10 mouse cellular contexts compared by ENCODE assay signal in the genomic region with DNA sequence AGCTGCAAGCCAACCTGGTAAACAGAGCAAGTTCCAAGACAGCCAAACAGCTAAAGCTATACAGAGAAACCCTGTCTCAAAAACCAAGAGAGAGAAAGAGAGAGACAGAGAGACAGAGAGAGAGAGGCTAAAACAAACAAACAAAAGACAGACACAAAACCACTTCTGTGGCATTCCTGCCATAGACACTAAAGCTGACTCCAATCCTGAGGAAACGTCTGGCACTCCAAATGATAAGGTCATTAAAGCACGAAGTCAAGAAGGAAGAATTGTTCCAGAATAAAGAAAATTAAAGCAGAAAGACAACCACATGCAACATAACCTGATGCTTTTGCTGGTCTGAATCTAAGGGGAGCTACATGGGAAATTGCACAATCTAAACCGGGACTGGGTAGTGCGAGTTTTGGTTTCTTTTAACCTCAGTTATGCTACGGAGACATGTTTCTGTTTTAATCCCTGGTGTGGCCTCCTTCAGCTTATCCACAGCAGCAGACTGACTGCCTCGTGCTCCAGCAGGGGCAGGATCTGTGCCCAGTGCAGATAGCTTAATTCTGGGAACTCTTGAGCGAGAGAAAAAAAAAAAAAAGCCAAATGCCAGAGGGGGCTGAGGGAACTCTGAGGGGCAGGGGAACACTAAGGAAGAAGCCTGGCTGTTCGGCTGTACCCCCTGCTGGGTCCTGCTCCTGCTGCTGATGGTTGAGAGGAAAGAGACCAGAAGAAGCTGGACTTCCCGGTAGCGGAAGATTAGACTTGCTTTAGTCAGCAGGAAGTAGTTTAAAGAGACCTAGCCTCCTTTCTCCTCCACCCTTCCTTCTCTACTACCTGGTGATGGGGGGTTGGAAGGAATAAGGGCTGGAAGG. TPM values are rescaled to one million over a fixed set of nuclear protein-coding genes. Genes with fewer than 3 reads are reported as not detected.
DNase-seq lines count a peak whose midpoint lies in the region; ATAC-seq lines count a peak whose summit lies in the region.
"Had no signal": no experiment of that assay in that cellular context is flagged by ENCODE, and none has a peak within 500 bp of the region (broad histone marks: within the 10 kb centered on the region; RNA-seq: fewer than 3 reads in every experiment).

No protein-coding gene starts in this region.

- H3K9me3 ChIP-seq in lung, embryonic 15.5 days, result no peaks in the 10 kb centered on the region
- H3K9me3 ChIP-seq in heart, embryonic 13.5 days, result no peaks in the 10 kb centered on the region

- H3K4me1 ChIP-seq in lung, embryonic 15.5 days, result no peaks in the 10 kb centered on the region
- H3K4me1 ChIP-seq in brown adipose tissue, adult 24 weeks (ENCODE audit: control insufficient read depth, insufficient read depth, insufficient read length, low read length), result no peaks in the 10 kb centered on the region
- peaks cover 33% of the 10 kb centered on the region for H3K4me1 ChIP-seq in heart, embryonic 13.5 days

- H3K4me2 ChIP-seq in lung, embryonic 15.5 days, result no peak overlapping the region
- H3K4me2 ChIP-seq in heart, embryonic 13.5 days, result peak overlapping the region; percentile 59

- no peak overlapping the region for H3K9ac ChIP-seq in lung, embryonic 15.5 days
- H3K9ac ChIP-seq in heart, embryonic 13.5 days, result peak overlapping the region; percentile 57

- 45% methylated on average over 10 of the region's 10 CpGs for WGBS in lung, embryonic 15.5 days
- WGBS in heart, embryonic 13.5 days, result 7% methylated on average over 10 of the region's 10 CpGs
- 2% methylated on average over 10 of the region's 10 CpGs for WGBS in macrophage (ENCODE audit: missing documents)

- no peaks in the 10 kb centered on the region for H3K36me3 ChIP-seq in lung, embryonic 15.5 days
- H3K36me3 ChIP-seq in heart, embryonic 13.5 days, result peaks cover 29% of the 10 kb centered on the region
- peaks cover 28% of the 10 kb centered on the region for H3K36me3 ChIP-seq in macrophage (ENCODE audit: inconsistent target)

- DNase-seq in lung, postnatal 10 days, result no peak
- DNase-seq in natural killer cell, adult 2 months (ENCODE audit: low spot score in 2 of 2), result no peak
- DNase-seq in adrenal gland, adult 2 months, result no peak
- no peak for DNase-seq in layer of hippocampus, postnatal 36 days
- DNase-seq: right cerebral cortex, adult 18-20 months; thymus, postnatal 25 days had no signal

- no peak overlapping the region for H3K4me3 ChIP-seq in lung, embryonic 15.5 days
- no peak overlapping the region for H3K4me3 ChIP-seq in brown adipose tissue, adult 24 weeks (ENCODE audit: insufficient read depth, low read depth, low read length)
- H3K4me3 ChIP-seq in heart, embryonic 13.5 days, result peak overlapping the region; percentile 12
- H3K4me3 ChIP-seq in macrophage (ENCODE audit: inconsistent target), result peak overlapping the region; percentile 30

- peak overlapping the region; percentile 13; the same call in 1 of the 2 replicates for H3K27ac ChIP-seq in lung, embryonic 15.5 days
- peak overlapping the region; percentile 10 for H3K27ac ChIP-seq in brown adipose tissue, adult 24 weeks (replicated peaks; ENCODE audit: low read depth, low read length)
- H3K27ac ChIP-seq in heart, embryonic 13.5 days (replicated peaks), result peak overlapping the region; percentile 80
- H3K27ac ChIP-seq in macrophage, result peak overlapping the region; percentile 95

- H3K27me3 ChIP-seq in lung, embryonic 15.5 days, result no peaks in the 10 kb centered on the region
- no peaks in the 10 kb centered on the region for H3K27me3 ChIP-seq in heart, embryonic 13.5 days (replicated peaks)

- peaks cover 68% of the 10 kb centered on the region for H3K79me2 ChIP-seq in macrophage (ENCODE audit: inconsistent target)

- ATAC-seq in lung, embryonic 15.5 days (ENCODE audit: borderline replicate concordance, extremely low read depth, low FRiP score, low TSS enrichment), result no peak
- ATAC-seq in heart, embryonic 13.5 days (ENCODE audit: extremely low read depth, insufficient number of reproducible peaks, low FRiP score, low TSS enrichment), result no peak

RNA-seq across cellular contexts. Expression of gene Atf6, which starts 21.9 kb away (rescaled TPM):
- polyA plus RNA-seq in lung, embryonic 15.5 days (2015; fragmentation: Nextera tagmentation; extraction: Ambion mirVana), result 9.1 and 10.1 TPM in 2 replicates
- polyA plus RNA-seq in brown adipose tissue, adult 24 weeks (2012; ENCODE audit: insufficient read depth, insufficient read length, missing spikeins), result 11.1 and 14.5 TPM in 2 replicates
- polyA plus RNA-seq in heart, embryonic 13.5 days (2015; fragmentation: Nextera tagmentation; extraction: Ambion mirVana), result 10.1 TPM in 2 replicates
- total RNA-seq in macrophage (2018; cell fraction: chromatin; rRNA removed), result 100 to 1,000 TPM in 7 of 26 experiments, 10 to 100 TPM in 19; 32.2 to 113 (median 88.3) TPM
- 10 to 100 TPM; 39.2 to 72.1 (median 54.7) TPM for total RNA-seq in macrophage (2018; cell fraction: cytosol; rRNA removed)
- total RNA-seq in macrophage (2018; cell fraction: nucleus; rRNA removed), result 100 to 1,000 TPM in 6 of 26 experiments, 10 to 100 TPM in 20; 48.1 to 130 (median 83.2) TPM
- 41.4 to 56.5 TPM (median 54.4 TPM) in 3 replicates for polyA plus RNA-seq in macrophage (2018)
- 10 to 100 TPM; 33.3 to 33.5 TPM for total RNA-seq in adrenal gland, adult 2 months (2021)
- polyA plus RNA-seq in adrenal gland, adult 2 months (2012; rRNA removed), result 8.1 and 11.8 TPM in 2 replicates
- 10 to 100 TPM; 48.7 to 50.9 TPM for total RNA-seq in layer of hippocampus, postnatal 36 days (2021)

RNA-seq across cellular contexts. Expression of gene Gm26620, which starts 39.2 kb away (rescaled TPM):
- polyA plus RNA-seq in lung, embryonic 15.5 days (2015; fragmentation: Nextera tagmentation; extraction: Ambion mirVana), result 0.20 and 0.79 TPM in 2 replicates
- polyA plus RNA-seq in brown adipose tissue, adult 24 weeks (2012; ENCODE audit: insufficient read depth, insufficient read length, missing spikeins), result not detected in 2 replicates
- polyA plus RNA-seq in heart, embryonic 13.5 days (2015; fragmentation: Nextera tagmentation; extraction: Ambion mirVana), result 0.48 and 0.76 TPM in 2 replicates
- 1 to 10 TPM in 9 of 26 experiments, not detected in 17; 1.3 to 2.3 (median 1.5) TPM for total RNA-seq in macrophage (2018; cell fraction: chromatin; rRNA removed)
- total RNA-seq in macrophage (2018; cell fraction: cytosol; rRNA removed), result 1 to 10 TPM in 2 of 26 experiments, under 1 TPM in 24; 0.21 to 1.2 (median 0.51) TPM
- 1 to 10 TPM in 7 of 26 experiments, under 1 TPM in 7, not detected in 12; 0.59 to 2.0 (median 1.1) TPM for total RNA-seq in macrophage (2018; cell fraction: nucleus; rRNA removed)
- polyA plus RNA-seq in macrophage (2018), result 0.43 to 0.62 TPM (median 0.55 TPM) in 3 replicates
- total RNA-seq in adrenal gland, adult 2 months (2021), result under 1 TPM; 0.62 to 0.72 TPM
- polyA plus RNA-seq in adrenal gland, adult 2 months (2012; rRNA removed), result 4.5 and 5.1 TPM in 2 replicates
- total RNA-seq in layer of hippocampus, postnatal 36 days (2021), result under 1 TPM; 0.48 to 0.60 TPM

RNA-seq across cellular contexts. Expression of gene Dusp12, which starts 39.7 kb away (rescaled TPM):
- polyA plus RNA-seq in lung, embryonic 15.5 days (2015; fragmentation: Nextera tagmentation; extraction: Ambion mirVana), result 34.1 and 37.0 TPM in 2 replicates
- polyA plus RNA-seq in brown adipose tissue, adult 24 weeks (2012; ENCODE audit: insufficient read depth, insufficient read length, missing spikeins), result 6.1 and 12.9 TPM in 2 replicates
- 24.9 and 30.1 TPM in 2 replicates for polyA plus RNA-seq in heart, embryonic 13.5 days (2015; fragmentation: Nextera tagmentation; extraction: Ambion mirVana)
- 10 to 100 TPM in 17 of 26 experiments, 1 to 10 TPM in 9; 3.0 to 37.0 (median 17.2) TPM for total RNA-seq in macrophage (2018; cell fraction: chromatin; rRNA removed)
- total RNA-seq in macrophage (2018; cell fraction: cytosol; rRNA removed), result 10 to 100 TPM in 17 of 26 experiments, 1 to 10 TPM in 9; 6.9 to 18.6 (median 12.3) TPM
- total RNA-seq in macrophage (2018; cell fraction: nucleus; rRNA removed), result 10 to 100 TPM in 12 of 26 experiments, 1 to 10 TPM in 14; 3.2 to 29.1 (median 9.8) TPM
- 9.6 to 14.7 TPM (median 12.1 TPM) in 3 replicates for polyA plus RNA-seq in macrophage (2018)
- total RNA-seq in adrenal gland, adult 2 months (2021), result 10 to 100 TPM; 12.9 to 20.6 TPM
- polyA plus RNA-seq in adrenal gland, adult 2 months (2012; rRNA removed), result 12.4 and 13.5 TPM in 2 replicates
- 10 to 100 TPM; 14.8 to 15.6 TPM for total RNA-seq in layer of hippocampus, postnatal 36 days (2021)

Comparison
In these comparisons a context has a peak if more than half of its experiments do, and no peak if none do; other contexts are left out.
1. H3K27ac ChIP-seq: peak in every context shown above with its lines; median percentile 95 in macrophage; 80 in heart, embryonic 13.5 days; 13 in lung, embryonic 15.5 days; 10 in brown adipose tissue, adult 24 weeks.
2. H3K4me3 ChIP-seq: peak in heart, embryonic 13.5 days (single experiment) and macrophage (single experiment); none in lung, embryonic 15.5 days (single experiment) and brown adipose tissue, adult 24 weeks (single experiment).